Mouse (Mus musculus): ENCODE measurements around the gene Tmem59.

Tmem59 gene

GRCm38 (mm10) chr4:107238253-107238652 lies 60.1 kb downstream of the Tmem59 start:
- no peak for DNase-seq (ENCODE audit: low read depth, low spot score)

- DNase-seq (ENCODE audit: low read depth, low spot score): no peak
Observed at GRCm38 (mm10) chr4:107240196-107240595, 62.0 kb downstream of the Tmem59 start.

- DNase-seq (ENCODE audit: low read depth, low spot score): no peak
Observed at GRCm38 (mm10) chr4:107243365-107244333, 65.5 kb downstream of the Tmem59 start.

- DNase-seq (ENCODE audit: low read depth, low spot score): no peak
Observed at GRCm38 (mm10) chr4:107245368-107245767, 67.2 kb downstream of the Tmem59 start.

- no peak for DNase-seq (ENCODE audit: low read depth, low spot score)
Observed at GRCm38 (mm10) chr4:107246040-107246439, 67.8 kb downstream of the Tmem59 start.

- no peak for DNase-seq (ENCODE audit: low read depth, low spot score)
Observed at GRCm38 (mm10) chr4:107247110-107247509, 68.9 kb downstream of the Tmem59 start.

- no peak for DNase-seq (ENCODE audit: low read depth, low spot score)
Observed at GRCm38 (mm10) chr4:107248061-107248460, 69.9 kb downstream of the Tmem59 start.

GRCm38 (mm10) chr4:107249471-107249870 lies 71.3 kb downstream of the Tmem59 start:
- DNase-seq (ENCODE audit: low read depth, low spot score): no peak

- peak; percentile 49 for DNase-seq (ENCODE audit: low read depth, low spot score)
Observed at GRCm38 (mm10) chr4:107250494-107250893, 72.3 kb downstream of the Tmem59 start.
